Mouse (Mus musculus): ENCODE measurements around the gene Rab29.
"Not testable (repeated sequence)": the region's sequence is repeated elsewhere in the genome, so short reads cannot be mapped to it uniquely, and the experiment has no call there.

DNA sequence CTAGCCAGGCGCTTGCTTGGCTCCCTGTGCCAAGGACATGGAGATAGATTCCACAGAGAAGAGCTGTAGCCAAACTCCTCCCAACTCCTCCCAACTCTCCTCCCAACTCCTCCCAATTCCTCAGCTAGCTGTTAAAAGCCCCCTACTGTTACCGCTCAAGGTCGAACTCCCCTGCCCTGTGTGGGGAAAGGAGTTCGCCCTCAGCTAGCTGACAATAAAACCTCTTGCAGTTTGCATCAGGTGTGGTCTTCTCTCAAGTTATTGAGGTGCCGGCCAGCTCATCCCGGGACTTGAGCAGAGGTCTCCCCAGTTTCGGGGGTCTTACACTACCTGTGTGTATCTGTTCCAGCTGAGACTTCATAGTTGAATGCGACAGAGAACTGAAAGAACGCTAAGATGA, 46.7 kb upstream of the Rab29 start:
- not testable (repeated sequence) for TF ChIP-seq CTCF (IDR thresholded peaks at IDR 0.05; ENCODE audit: low read depth, low read length); GATA1 (IDR thresholded peaks at IDR 0.05; ENCODE audit: borderline replicate concordance, low read length); TAL1 (conservative IDR thresholded peaks at IDR 0.05; ENCODE audit: low read depth, low read length)
